Mouse (Mus musculus): ENCODE measurements at regions not wholly inside any gene's neighbourhood (a gene's known extent, or its start where the extent isn't known, plus 50 kb on each side); places are given as distances from the start of the nearest gene placed in this dataset.

GRCm38 (mm10) chr13:10741391-10741790 is 380.7 kb upstream of the Chrm3 start:
- DNase-seq = no peak
- intact Hi-C loops (cut with DNase I) = no loop called here

- no peak for DNase-seq
- intact Hi-C loops (cut with DNase I) = no loop called here
These were observed 365.1 kb upstream of the Chrm3 start for GRCm38 (mm10) chr13:10725745-10726171.

- DNase-seq = no peak
- intact Hi-C loops (cut with DNase I) = no loop called here
These were observed 364.7 kb upstream of the Chrm3 start for GRCm38 (mm10) chr13:10725335-10725734.

- intact Hi-C loops (cut with DNase I) = no loop called here
- DNase-seq = no peak
These were observed 360.0 kb upstream of the Chrm3 start for GRCm38 (mm10) chr13:10720639-10721038.

GRCm38 (mm10) chr13:10711451-10711850 is 350.8 kb upstream of the Chrm3 start:
- DNase-seq = no peak
- intact Hi-C loops (cut with DNase I) = no loop called here

GRCm38 (mm10) chr13:10710909-10711308 is 350.3 kb upstream of the Chrm3 start:
- intact Hi-C loops (cut with DNase I) = no loop called here

GRCm38 (mm10) chr13:10697146-10697545 is 336.5 kb upstream of the Chrm3 start:
- DNase-seq = no peak
- intact Hi-C loops (cut with DNase I) = no loop called here

More at GRCm38 (mm10) chr13:10710909-10711308, 350.3 kb upstream of the Chrm3 start:
- no peak for DNase-seq

- peak; percentile 30 for DNase-seq
- intact Hi-C loops (cut with DNase I) = no loop called here
These were observed 335.7 kb upstream of the Chrm3 start for GRCm38 (mm10) chr13:10696181-10696977.

GRCm38 (mm10) chr13:10691307-10691706 is 330.7 kb upstream of the Chrm3 start:
- no peak for DNase-seq
- intact Hi-C loops (cut with DNase I) = no loop called here

- intact Hi-C loops (cut with DNase I) = no loop called here
- DNase-seq = peak; percentile 8
These were observed 326.7 kb upstream of the Chrm3 start for GRCm38 (mm10) chr13:10687379-10687778.

- peak; percentile 77 for DNase-seq
- intact Hi-C loops (cut with DNase I) = no loop called here
These were observed 293.4 kb upstream of the Chrm3 start for GRCm38 (mm10) chr13:10654086-10654422.

GRCm38 (mm10) chr13:10653376-10654085 is 292.9 kb upstream of the Chrm3 start:
- peak; percentile 89 for DNase-seq
- intact Hi-C loops (cut with DNase I) = no loop called here

GRCm38 (mm10) chr13:10636859-10637258 is 276.2 kb upstream of the Chrm3 start:
- intact Hi-C loops (cut with DNase I) = no loop called here
- DNase-seq = no peak

- intact Hi-C loops (cut with DNase I) = no loop called here
- no peak for DNase-seq
These were observed 269.8 kb upstream of the Chrm3 start for GRCm38 (mm10) chr13:10630467-10630866.

GRCm38 (mm10) chr13:10619661-10620060 is 259.0 kb upstream of the Chrm3 start:
- intact Hi-C loops (cut with DNase I) = no loop called here
- DNase-seq = no peak

GRCm38 (mm10) chr13:10618421-10618954 is 257.8 kb upstream of the Chrm3 start:
- DNase-seq = no peak
- intact Hi-C loops (cut with DNase I) = no loop called here

GRCm38 (mm10) chr13:10574951-10575350 is 214.3 kb upstream of the Chrm3 start:
- intact Hi-C loops (cut with DNase I) = no loop called here
- no peak for DNase-seq

- DNase-seq = no peak
- intact Hi-C loops (cut with DNase I) = no loop called here
These were observed 206.2 kb upstream of the Chrm3 start for GRCm38 (mm10) chr13:10566825-10567224.

GRCm38 (mm10) chr13:10557559-10557958 is 196.9 kb upstream of the Chrm3 start:
- DNase-seq = no peak
- intact Hi-C loops (cut with DNase I) = no loop called here

- intact Hi-C loops (cut with DNase I) = no loop called here
- no peak for DNase-seq
These were observed 193.9 kb upstream of the Chrm3 start for GRCm38 (mm10) chr13:10554595-10554994.

- DNase-seq = no peak
- intact Hi-C loops (cut with DNase I) = no loop called here
These were observed 182.1 kb upstream of the Chrm3 start for GRCm38 (mm10) chr13:10542723-10543122.

All from left cerebral cortex, postnatal 4 days (tissue).